Comparison of ENCODE assay signal across 32 mouse cellular contexts in genomic region chr17:23748026-23748425, GRCm38 (mm10). TPM values are rescaled to one million over a fixed set of nuclear protein-coding genes. Genes with fewer than 3 reads are reported as not detected.
DNase-seq lines count a peak whose midpoint lies in the region; ATAC-seq and TF ChIP-seq lines count a peak whose summit lies in the region.
"Had no signal": no experiment of that assay in that cellular context is flagged by ENCODE, and none has a peak within 500 bp of the region (broad histone marks: within the 10 kb centered on the region; RNA-seq: fewer than 3 reads in every experiment).

No protein-coding gene starts in this region.

- no peak for TF ChIP-seq POLR2A in heart, adult 2 months (IDR thresholded peaks at IDR 0.05; ENCODE audit: insufficient read depth, low read depth, low read length)

- no peak for TF ChIP-seq CTCF in heart, adult 2 months (IDR thresholded peaks at IDR 0.05)
- TF ChIP-seq CTCF in intestine, postnatal 0 days (IDR thresholded peaks at IDR 0.05; ENCODE audit: low read depth): no peak

- H3K79me2 ChIP-seq in heart, adult 2 months (replicated peaks; ENCODE audit: control insufficient read depth, insufficient read depth, low read length): no peaks in the 10 kb centered on the region

- no peaks in the 10 kb centered on the region for H3K36me3 ChIP-seq in heart, adult 2 months (ENCODE audit: control insufficient read depth, insufficient read depth, low read length)
- H3K36me3 ChIP-seq in intestine, postnatal 0 days (ENCODE audit: control insufficient read depth, insufficient read depth): peaks cover 17% of the 10 kb centered on the region; the same call in 1 of the 2 replicates

- no peak overlapping the region for H3K4me3 ChIP-seq in heart, adult 2 months
- H3K4me3 ChIP-seq in intestine, postnatal 0 days (ENCODE audit: low read depth, low read length): no peak overlapping the region
- H3K4me3 ChIP-seq: embryonic facial prominence, embryonic 15.5 days; limb, embryonic 13.5 days; liver, embryonic 12.5 days; myocyte; neural tube, embryonic 15.5 days had no signal

- 27% methylated on average over 6 of the region's 6 CpGs for WGBS in heart, adult 2 months
- WGBS in intestine, postnatal 0 days: 26% methylated on average over 6 of the region's 6 CpGs

- peaks cover 10% of the 10 kb centered on the region for H3K27me3 ChIP-seq in heart, adult 2 months (ENCODE audit: control insufficient read depth, insufficient read depth, low read length)
- peaks cover 25% of the 10 kb centered on the region for H3K27me3 ChIP-seq in intestine, postnatal 0 days (replicated peaks; ENCODE audit: control insufficient read depth, insufficient read depth, low read length)

- no peak for TF ChIP-seq EP300 in heart, adult 2 months (IDR thresholded peaks at IDR 0.05; ENCODE audit: insufficient read depth, low read depth, low read length)

- intact Hi-C loops in heart, adult 2 months (cut with DNase I): loop anchor here (2.0 to 5.0 kb wide), 6 partner anchors 23 to 213 kb away; partner anchors contain the start of genes Flywch1, Flywch2 and Prss41

- no peaks in the 10 kb centered on the region for H3K9me3 ChIP-seq in intestine, postnatal 0 days (ENCODE audit: control insufficient read depth)
- H3K9me3 ChIP-seq: embryonic facial prominence, embryonic 15.5 days; G1E; limb, embryonic 13.5 days; liver, embryonic 12.5 days; megakaryocyte, embryonic 14.5 days; neural tube, embryonic 15.5 days had no signal

- no peak overlapping the region for H3K9ac ChIP-seq in heart, adult 2 months (ENCODE audit: low read depth, low read length)
- no peak overlapping the region for H3K9ac ChIP-seq in intestine, postnatal 0 days (ENCODE audit: low read depth, low read length)
- H3K9ac ChIP-seq: embryonic facial prominence, embryonic 15.5 days; limb, embryonic 13.5 days; liver, embryonic 12.5 days; neural tube, embryonic 15.5 days had no signal

- DNase-seq in retina, embryonic 14.5 days (ENCODE audit: low spot score): peak; percentile 14
- DNase-seq in retina, postnatal 1 day: no peak
- DNase-seq in A20 (ENCODE audit: low read depth, low spot score): peak; percentile 92
- peak; percentile 38 for DNase-seq in naive thymus-derived CD4-positive, alpha-beta T cell, adult 2 months (ENCODE audit: low read depth)
- no peak for DNase-seq in heart, adult 2 months
- no peak for DNase-seq in right cerebral cortex, postnatal 4 days
- DNase-seq: adrenal gland, postnatal 10 days; cerebellum, adult 8-10 months; cerebellum, postnatal 36 days; gastrocnemius, postnatal 10 days; kidney, adult 11 months; kidney, postnatal 4 days; lung, adult 18-20 months; lung, postnatal 14 days; midbrain, embryonic 14.5 days; right cerebral cortex, postnatal 25 days had no signal

- H3K4me2 ChIP-seq in intestine, postnatal 0 days (replicated peaks; ENCODE audit: low read depth): no peak overlapping the region
- H3K4me2 ChIP-seq: embryonic facial prominence, embryonic 15.5 days; heart, embryonic 11.5 days; limb, embryonic 13.5 days; liver, embryonic 12.5 days; neural tube, embryonic 15.5 days had no signal

- ATAC-seq in CD4-positive, CD25-positive, alpha-beta regulatory T cell, adult 4 months: peak; percentile 18
- no peak for ATAC-seq in intestine, postnatal 0 days
- ATAC-seq: forebrain, embryonic 16.5 days; hindbrain, postnatal 0 days had no signal

- no peak overlapping the region for H3K27ac ChIP-seq in heart, adult 2 months
- H3K27ac ChIP-seq in intestine, postnatal 0 days (ENCODE audit: low read depth, low read length): no peak overlapping the region
- H3K27ac ChIP-seq: embryonic facial prominence, embryonic 15.5 days; hindbrain, postnatal 0 days; limb, embryonic 13.5 days; liver, embryonic 12.5 days; neural tube, embryonic 15.5 days had no signal

- H3K4me1 ChIP-seq in heart, adult 2 months (ENCODE audit: control insufficient read depth, insufficient read depth, low read length): peaks cover 4% of the 10 kb centered on the region; the same call in 1 of the 2 replicates
- H3K4me1 ChIP-seq in intestine, postnatal 0 days (replicated peaks; ENCODE audit: control insufficient read depth, insufficient read depth, low read length): no peaks in the 10 kb centered on the region; the same call in 1 of the 2 replicates

RNA-seq across cellular contexts. Expression of gene Kremen2, which starts 2.4 kb away (rescaled TPM):
- 1 to 10 TPM; 1.8 to 2.4 TPM for polyA plus RNA-seq in CD4-positive, CD25-positive, alpha-beta regulatory T cell, adult 4 months (2017; shearing (Covaris generic))
- not detected for total RNA-seq in heart, adult 2 months (2021)
- 0.06 and 0.27 TPM in 2 replicates for polyA plus RNA-seq in heart, adult 2 months (2012; rRNA removed)
- polyA plus RNA-seq in intestine, postnatal 0 days (2015; fragmentation: Nextera tagmentation; extraction: Ambion mirVana): 2.7 and 2.8 TPM in 2 replicates
- total RNA-seq: adrenal gland, postnatal 10 days; gastrocnemius, postnatal 10 days; granulocyte monocyte progenitor cell, adult 5-6 weeks; hematopoietic stem cell, adult 5-6 weeks had no signal
- polyA plus RNA-seq: heart, postnatal 0 days had no signal

RNA-seq across cellular contexts. Expression of gene Paqr4, which starts 7.4 kb away (rescaled TPM):
- 1 to 10 TPM; 2.0 to 2.5 TPM for polyA plus RNA-seq in CD4-positive, CD25-positive, alpha-beta regulatory T cell, adult 4 months (2017; shearing (Covaris generic))
- 10 to 100 TPM; 25.5 to 27.2 TPM for total RNA-seq in heart, adult 2 months (2021)
- 30.7 and 33.2 TPM in 2 replicates for polyA plus RNA-seq in heart, adult 2 months (2012; rRNA removed)
- polyA plus RNA-seq in intestine, postnatal 0 days (2015; fragmentation: Nextera tagmentation; extraction: Ambion mirVana): 15.0 and 15.9 TPM in 2 replicates

RNA-seq across cellular contexts. Expression of gene Pkmyt1, which starts 21.9 kb away (rescaled TPM):
- polyA plus RNA-seq in CD4-positive, CD25-positive, alpha-beta regulatory T cell, adult 4 months (2017; shearing (Covaris generic)): 10 to 100 TPM; 10.5 to 13.7 TPM
- total RNA-seq in heart, adult 2 months (2021): 1 to 10 TPM; 1.2 to 1.6 TPM
- polyA plus RNA-seq in heart, adult 2 months (2012; rRNA removed): 3.9 and 5.6 TPM in 2 replicates
- 12.4 and 12.6 TPM in 2 replicates for polyA plus RNA-seq in intestine, postnatal 0 days (2015; fragmentation: Nextera tagmentation; extraction: Ambion mirVana)

RNA-seq across cellular contexts. Expression of gene Flywch1, which starts 23.4 kb away (rescaled TPM):
- 10 to 100 TPM; 15.1 to 21.4 TPM for polyA plus RNA-seq in CD4-positive, CD25-positive, alpha-beta regulatory T cell, adult 4 months (2017; shearing (Covaris generic))
- 10 to 100 TPM; 39.4 to 40.1 TPM for total RNA-seq in heart, adult 2 months (2021)
- 25.9 and 33.4 TPM in 2 replicates for polyA plus RNA-seq in heart, adult 2 months (2012; rRNA removed)
- polyA plus RNA-seq in intestine, postnatal 0 days (2015; fragmentation: Nextera tagmentation; extraction: Ambion mirVana): 36.8 and 39.0 TPM in 2 replicates

RNA-seq across cellular contexts. Expression of gene 1520401A03Rik, which starts 25.4 kb away (rescaled TPM):
- polyA plus RNA-seq in CD4-positive, CD25-positive, alpha-beta regulatory T cell, adult 4 months (2017; shearing (Covaris generic)): under 1 TPM; 0.20 to 0.30 TPM
- total RNA-seq in heart, adult 2 months (2021): not detected
- polyA plus RNA-seq in heart, adult 2 months (2012; rRNA removed): not detected in 2 replicates
- polyA plus RNA-seq in intestine, postnatal 0 days (2015; fragmentation: Nextera tagmentation; extraction: Ambion mirVana): 0.05 TPM in 1 of 2 replicates, not detected in the other
- total RNA-seq: granulocyte monocyte progenitor cell, adult 5-6 weeks; hematopoietic stem cell, adult 5-6 weeks; hindbrain, postnatal 0 days; left cerebral cortex, postnatal 25 days had no signal
- polyA plus RNA-seq: forebrain, embryonic 16.5 days; heart, postnatal 0 days; midbrain, embryonic 14.5 days had no signal

Comparison
In these comparisons a context has a peak if more than half of its experiments do, and no peak if none do; other contexts are left out.
1. DNase-seq: peak in retina, embryonic 14.5 days (single experiment), A20 (single experiment) and naive thymus-derived CD4-positive, alpha-beta T cell, adult 2 months (single experiment); none in retina, postnatal 1 day (single experiment), heart, adult 2 months (0 of 2) and right cerebral cortex, postnatal 4 days (single experiment).